Mouse (Mus musculus): ENCODE measurements around the gene Zfp750.

Gene Zfp750

DNA sequence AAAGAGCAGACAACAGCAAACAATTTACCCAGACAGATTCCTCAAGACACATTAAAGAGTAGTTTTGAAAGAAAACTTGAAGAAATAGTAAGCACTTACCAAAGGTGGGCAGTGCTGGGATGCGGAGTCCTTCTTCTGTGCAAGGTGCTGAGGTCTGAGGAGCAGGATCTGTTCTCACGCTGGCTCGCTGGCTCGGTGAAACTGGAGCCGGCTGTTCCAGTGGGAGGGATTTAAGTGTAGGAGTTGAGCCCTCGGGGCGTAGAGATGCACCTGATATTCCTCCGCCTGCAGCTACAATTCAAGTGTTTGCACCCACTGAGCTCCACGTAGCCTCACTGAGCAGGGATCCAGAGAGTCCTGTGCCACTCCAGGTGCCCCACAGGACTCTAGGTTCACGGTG is at the start of gene Zfp750:
Gene Zfp750, minus strand, starts transcription at position 203 of the 400 bp plus-strand sequence.
- DNase-seq (ENCODE audit: low read depth, low spot score) = peak; percentile 85

DNA sequence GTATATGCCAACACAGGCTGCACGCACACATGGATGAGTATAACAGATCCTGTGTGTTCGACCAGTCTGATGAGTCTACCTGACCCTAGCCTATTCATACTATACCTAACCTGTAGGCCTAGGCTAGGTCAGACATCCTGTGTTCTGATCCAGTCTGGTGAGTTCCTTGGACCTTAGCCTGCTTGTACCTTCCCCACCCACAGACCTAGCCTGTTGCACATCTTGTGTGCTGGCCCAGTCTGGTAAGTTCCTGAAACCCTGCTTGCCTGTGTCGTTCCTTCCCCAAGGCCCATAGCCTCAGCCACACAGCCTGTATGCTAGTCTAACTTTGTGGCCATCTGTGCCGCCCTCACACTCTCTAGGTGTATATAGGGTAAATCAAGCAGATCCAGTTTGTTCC is 45.1 kb upstream of the Zfp750 start:
- DNase-seq (ENCODE audit: low read depth, low spot score) = no peak

DNA sequence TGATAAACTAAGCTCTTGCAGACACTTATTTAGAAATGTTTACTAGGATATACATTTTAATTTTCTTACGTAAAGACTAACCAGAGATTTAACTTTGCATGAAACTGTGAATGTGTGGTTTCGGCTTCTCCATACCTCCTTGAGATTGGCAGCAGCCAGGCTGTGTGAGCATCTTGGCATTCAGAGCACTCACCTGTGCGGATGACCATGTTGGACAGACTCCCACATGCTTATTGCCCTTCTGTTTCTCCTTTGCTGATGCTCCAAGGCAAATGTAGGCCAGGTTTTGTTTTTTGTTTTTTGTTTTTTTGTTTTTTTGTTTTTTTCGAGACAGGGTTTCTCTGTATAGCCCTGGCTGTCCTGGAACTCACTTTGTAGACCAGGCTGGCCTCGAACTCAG is 44.2 kb upstream of the Zfp750 start:
- no peak for DNase-seq (ENCODE audit: low read depth, low spot score)

DNA sequence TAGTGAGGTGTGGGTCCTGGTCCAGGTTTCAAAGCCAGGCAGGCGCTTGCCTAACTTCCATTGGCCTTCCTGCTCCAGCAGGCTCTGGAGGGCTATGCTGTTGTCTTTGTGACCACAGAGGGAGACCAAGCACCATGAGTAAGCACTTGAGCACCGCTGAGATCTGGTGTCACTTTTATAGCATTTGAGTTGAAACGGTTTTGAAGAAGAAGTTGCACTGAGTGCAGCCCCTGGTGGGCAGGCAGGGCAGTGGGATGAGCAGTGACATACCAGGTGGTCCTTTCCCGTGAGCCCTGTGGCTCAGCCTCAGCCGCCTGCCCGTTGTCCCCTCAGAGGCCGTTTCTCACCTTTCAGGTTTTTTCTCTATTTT is 41.1 kb upstream of the Zfp750 start:
- DNase-seq (ENCODE audit: low read depth, low spot score) = peak; percentile 11

DNA sequence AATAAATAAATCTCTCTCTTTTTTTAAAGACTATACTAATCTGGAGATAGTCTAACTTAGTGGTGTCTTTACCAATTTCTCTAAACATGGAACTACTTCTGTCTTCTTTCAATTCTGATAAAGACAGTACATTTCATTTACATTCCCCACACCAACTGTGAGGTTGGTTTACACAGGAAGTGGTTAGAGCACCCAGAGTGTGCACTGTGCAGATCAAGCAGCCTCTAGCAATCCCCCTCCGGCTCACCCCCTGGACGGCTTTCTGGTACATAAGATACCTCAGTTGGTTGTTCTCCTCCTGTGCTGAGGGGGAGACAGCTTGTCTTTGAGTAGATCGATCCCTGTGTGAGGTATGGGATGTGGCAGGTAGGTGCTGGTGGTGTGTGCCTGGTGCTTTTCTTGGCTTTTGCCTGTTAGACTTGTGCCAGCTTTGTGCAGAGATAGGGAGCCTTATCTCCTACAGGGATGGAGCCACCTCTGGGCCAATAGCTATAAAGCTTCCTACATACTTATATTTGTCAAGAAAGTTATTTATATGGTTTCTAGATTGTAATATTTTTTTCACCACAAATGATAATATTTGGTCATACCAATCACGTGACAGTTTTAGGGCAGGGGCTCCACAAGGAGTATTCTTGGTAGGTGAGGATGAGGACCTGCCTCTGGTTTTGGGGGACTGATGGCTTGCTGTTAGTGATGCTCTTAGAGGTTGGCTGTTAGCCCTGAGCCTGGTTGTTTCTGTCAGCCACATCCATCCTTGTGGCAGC is 40.6 kb upstream of the Zfp750 start:
- no peak for DNase-seq (ENCODE audit: low read depth, low spot score)

DNA sequence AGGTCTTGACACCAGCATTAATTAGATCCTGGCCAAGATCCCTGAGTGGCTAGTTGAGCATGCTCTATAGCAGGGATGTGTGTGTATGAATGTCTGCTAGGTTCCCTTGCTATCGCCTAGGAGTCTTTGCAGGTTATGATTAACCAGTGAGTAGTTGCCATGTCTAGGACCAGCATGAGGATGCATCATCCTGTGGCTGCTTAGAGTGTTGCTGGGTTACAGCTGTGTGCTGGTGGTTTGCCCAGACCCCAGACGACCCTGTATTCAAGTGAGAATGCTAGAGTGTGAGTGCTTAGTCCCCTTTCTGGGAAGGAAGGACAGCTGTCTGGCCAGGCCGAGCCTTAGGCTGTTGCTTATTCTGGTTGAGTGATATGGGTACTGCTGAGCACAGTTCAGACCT is 39.4 kb upstream of the Zfp750 start:
- DNase-seq (ENCODE audit: low read depth, low spot score) = no peak

DNA sequence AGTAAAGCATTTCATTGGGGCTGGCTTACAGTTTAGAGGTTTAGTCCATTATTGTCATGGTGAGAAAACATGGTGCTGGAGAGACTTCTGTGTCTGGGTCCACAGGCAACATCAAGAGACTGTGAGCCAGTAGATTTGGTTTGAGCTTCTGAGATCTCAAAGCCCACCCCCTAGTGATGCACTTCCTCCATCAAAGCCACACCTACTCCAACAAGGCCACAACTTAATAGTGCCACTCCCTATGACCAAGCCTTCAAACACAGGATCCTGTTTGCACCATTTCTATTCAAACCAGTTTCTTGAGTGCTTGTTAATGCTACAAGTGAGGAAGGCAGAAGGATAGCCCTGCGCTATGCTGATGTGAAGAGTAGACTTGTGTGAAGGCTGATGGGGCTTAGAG is 38.8 kb upstream of the Zfp750 start:
- DNase-seq (ENCODE audit: low read depth, low spot score) = peak; percentile 52

DNA sequence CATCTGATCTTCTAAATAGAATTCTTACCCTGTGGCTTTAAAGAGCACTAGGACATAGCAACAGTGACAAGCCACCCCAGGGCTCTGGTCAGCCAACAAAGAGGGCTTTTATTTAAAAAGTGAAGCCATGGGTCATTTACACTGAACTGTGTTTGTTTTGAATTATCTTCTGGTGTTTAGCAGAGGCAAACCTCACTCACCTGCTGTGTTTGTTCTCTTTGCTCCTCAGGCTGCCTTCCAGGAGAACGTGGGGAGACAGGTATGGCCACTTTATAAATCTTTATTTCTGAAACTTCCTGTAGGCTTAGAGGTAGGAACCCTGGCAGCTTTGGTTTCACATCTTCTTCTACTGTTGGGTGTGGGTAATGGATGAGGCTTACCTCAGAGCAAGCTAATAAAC is 37.6 kb upstream of the Zfp750 start:
- no peak for DNase-seq (ENCODE audit: low read depth, low spot score)

DNA sequence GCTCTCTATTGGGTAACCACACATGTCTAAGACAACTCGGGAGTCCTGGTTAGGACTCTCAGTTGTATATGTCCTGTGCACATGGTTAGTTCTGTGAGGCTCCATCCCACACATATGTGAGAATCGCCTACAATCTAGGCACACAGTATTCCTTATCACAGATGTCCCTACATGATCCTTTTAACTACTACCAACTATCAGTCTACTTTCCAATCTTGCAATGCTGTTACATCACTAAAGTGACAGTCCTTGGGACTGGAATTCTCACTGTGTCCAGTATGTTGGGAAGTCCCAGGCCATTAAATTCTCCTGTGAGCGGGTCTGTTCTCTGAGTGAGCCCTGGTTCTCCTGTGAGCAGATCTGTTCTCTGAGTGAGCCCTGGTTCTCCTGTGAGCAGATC is 34.3 kb upstream of the Zfp750 start:
- DNase-seq (ENCODE audit: low read depth, low spot score) = no peak

DNA sequence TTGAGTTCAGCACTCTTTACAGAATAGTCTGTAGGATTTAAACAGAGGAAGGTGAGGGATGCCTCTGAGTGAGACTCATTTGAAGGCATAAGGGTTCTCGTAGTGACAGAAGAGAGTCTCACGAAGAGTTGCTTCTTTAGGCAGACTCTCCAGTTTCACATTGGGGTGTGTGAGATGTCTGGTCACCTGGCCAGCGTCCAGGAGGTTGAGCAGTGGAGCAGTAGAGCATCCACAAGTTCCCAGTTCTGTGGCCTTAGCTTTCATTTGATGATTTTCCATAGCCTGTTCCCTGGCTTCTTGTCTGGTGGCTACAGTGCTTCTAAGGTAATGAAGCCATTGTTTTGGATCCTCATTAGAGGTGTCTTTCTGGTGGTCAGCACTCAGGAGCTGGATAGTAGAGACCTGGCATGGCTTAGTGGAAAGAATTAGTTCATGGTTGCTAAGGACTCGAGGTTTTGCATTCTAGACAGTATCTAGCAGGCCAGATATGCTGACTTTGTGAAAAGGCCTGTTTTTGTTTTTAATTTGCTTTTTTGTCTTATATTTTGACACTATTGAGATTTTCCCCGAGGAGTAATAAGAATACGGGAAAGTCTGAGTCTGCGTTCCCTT is 33.8 kb upstream of the Zfp750 start:
- DNase-seq (ENCODE audit: low read depth, low spot score) = no peak

DNA sequence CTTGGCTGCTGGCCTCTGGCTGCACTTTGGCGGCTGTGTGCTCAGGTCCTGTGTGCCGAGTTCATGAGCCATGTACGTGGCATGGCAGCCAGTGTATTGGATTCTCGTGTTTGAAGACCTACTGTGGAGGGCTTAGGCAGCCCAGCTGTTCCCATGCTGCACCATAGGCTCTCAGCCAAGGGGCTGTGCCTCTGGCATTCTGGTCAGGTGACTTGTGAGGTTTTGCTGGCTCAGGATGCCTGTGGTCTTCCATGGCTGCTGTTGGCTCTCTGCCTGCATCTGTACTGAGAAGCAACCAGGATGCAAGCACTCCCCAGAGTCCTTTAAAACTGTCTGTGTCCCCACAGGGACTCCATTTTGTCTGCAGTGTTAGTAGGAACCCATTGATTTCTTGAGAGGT is 33.0 kb upstream of the Zfp750 start:
- DNase-seq (ENCODE audit: low read depth, low spot score) = no peak

DNA sequence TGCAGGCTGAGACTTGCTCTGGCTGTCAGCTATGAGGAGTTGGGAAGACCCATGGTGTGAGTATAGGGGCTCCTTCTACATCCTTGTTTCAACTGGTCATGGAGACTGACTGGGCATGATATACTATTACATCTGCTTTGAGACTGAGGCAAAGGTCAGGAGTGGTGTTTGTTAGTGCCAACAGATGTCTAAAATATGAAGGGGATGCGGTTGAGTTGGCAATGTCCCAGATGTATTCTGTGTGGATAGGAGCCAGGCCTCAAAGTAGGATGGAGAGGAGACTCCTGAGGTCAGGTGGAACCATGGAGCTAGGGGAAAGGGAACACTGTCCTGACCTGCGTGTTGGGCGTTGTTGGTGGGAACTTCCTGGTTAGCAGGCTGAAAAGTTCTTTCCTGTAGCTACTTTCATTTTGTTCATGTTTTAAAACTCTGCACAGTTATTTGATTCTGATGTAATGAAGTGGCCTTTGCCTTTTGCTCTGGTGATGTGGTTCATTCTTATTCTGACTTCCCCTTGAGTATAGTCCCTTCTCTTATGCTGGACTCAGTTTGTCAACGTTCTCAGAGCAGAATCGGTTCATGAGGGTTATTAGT is 32.2 kb upstream of the Zfp750 start:
- no peak for DNase-seq (ENCODE audit: low read depth, low spot score)

DNA sequence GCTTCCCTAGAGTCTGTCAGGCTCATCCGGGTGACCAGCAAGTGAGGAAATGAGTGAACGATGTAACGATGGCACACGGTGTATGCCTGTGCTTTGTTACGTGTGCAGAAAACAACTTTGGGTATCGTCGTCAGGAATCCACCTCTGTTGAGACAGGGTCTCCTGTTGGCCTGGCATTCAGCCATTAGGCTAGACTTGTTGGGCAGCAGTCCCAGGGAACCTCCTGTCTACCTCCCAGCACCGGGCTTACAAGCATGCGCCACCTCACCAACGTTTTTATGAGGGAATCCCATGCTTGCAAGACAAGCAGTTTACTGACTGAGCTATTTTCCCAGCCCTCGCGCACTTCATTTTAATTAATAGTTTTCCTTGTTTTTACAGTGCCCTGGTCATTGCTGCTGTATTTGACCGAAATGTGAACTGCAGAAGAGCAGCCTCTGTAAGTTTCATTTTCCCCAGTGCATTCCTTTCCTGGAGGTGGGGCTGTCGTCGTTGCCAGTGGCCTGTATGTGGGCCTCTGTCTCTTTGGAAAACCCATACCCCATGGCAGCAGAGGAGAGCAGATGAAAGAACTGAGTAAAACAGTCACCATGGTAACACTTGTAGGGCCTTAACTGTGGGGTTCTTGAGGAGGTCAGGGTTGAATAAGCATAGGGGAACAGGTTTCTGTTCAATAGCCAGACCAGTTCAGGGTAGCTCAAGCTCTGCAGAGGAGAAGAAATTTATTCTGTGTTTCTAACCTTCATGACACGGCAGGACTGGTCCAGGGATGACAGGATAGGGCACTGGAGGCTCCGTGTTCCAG is 30.9 kb upstream of the Zfp750 start:
- DNase-seq (ENCODE audit: low read depth, low spot score) = no peak

DNA sequence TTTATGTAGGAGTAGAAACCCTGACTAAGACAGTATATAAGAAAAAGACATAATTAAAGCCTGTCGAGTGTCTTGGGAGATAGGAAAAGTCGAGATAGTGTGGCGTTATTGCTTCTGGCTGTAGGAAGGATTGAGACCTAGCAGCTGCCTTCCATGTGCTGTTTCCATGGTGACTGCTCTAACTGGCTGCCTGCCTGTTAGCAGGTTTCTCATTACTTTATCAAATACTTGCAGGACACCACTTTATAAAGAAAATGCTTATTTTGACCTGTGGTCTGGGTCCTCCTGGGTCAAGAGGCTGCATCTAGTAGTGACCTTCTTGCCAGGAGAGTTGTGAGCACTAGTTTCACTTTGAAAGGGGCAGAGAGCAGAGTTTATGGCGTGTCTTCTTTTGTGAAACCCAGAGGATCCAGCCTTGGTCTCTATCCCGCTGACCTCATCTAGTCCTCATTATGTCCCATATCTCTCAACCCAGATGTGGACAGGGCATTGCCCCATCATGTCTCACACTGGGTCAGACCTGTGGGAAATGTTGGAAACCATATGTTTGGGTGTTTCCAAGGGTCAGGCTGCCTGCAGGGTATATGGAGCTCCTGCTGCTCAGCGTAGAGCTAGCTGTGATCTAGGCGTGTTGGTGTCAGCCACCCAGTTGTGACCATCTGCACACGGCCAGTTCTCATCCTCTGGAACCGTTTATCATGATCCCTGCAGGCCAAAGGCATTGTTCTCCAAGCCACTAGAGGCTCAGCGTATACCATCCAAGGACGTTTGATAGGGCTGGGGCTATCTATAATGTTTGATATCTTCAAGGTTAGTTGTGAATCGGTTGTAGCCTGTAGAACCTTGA is 30.1 kb upstream of the Zfp750 start:
- no peak for DNase-seq (ENCODE audit: low read depth, low spot score)

DNA sequence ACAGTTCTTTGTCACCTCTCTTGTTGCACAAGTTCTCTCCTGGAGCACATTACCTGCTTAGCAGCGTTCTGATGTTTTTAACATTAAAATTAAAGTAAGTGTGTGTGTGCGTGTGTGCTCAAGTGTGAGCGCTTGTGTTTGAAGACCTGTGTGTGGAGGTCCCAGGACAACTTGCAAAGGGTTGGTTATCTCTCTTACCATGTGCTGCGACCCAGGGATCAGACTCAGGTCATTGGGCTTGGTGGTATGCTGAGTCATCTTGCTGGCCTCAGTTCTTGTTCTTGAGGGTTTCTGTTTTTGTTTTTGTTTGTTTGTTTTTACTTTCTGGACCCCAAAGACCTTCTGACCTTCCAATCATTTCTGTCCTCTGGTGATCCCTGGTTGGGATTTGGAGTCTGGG is 28.8 kb upstream of the Zfp750 start:
- DNase-seq (ENCODE audit: low read depth, low spot score) = no peak

DNA sequence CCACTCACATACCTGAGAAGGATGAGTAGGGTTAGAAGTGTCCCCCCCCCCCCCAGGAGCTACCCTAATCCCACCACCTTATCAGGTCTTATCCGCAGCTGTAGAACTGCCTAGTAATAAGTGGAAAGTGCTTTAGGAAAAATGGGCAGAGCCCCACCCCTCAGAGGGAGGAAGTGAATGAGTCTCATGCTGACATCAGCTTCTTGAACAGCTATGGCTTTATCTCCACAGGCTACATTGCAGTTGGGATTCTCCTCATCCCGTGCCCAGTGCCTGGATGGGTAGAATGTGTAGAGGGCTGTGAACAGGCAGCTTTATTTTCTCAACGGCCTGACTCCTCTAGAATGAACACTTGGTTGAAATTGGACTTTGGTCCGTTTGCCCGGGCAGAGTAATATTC is 28.1 kb upstream of the Zfp750 start:
- DNase-seq (ENCODE audit: low read depth, low spot score) = no peak

DNA sequence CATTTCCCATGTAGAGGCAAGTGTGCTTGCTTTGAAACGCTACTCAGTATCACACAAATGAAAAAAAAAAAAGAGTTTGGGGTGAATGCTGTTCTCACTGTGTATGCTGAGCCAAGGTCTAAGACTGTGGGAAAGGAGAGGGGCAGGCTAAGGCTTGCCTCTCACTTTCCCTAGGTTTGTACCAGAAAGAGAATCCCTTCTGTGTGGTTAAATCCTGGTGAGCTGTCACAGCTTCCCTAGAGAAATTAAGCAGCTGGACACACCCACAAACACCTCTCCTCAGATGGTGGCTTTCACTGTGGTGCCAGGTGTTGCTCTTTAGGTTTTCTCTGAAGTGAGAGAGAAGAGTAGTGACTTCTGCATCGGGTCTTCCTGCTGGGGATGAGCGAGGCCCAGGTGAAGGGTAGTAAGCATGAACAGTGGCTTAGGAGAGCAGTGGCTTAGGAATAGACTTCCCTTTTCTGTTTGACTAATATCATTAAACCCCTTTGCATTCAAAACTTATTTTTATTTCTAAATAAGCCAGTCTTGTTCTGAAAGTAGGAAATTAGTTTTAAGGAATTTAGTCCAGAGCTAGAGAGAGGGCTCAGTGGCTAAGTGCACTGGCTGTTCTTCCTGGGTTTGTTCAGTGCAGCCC is 26.4 kb upstream of the Zfp750 start:
- DNase-seq (ENCODE audit: low read depth, low spot score) = no peak

DNA sequence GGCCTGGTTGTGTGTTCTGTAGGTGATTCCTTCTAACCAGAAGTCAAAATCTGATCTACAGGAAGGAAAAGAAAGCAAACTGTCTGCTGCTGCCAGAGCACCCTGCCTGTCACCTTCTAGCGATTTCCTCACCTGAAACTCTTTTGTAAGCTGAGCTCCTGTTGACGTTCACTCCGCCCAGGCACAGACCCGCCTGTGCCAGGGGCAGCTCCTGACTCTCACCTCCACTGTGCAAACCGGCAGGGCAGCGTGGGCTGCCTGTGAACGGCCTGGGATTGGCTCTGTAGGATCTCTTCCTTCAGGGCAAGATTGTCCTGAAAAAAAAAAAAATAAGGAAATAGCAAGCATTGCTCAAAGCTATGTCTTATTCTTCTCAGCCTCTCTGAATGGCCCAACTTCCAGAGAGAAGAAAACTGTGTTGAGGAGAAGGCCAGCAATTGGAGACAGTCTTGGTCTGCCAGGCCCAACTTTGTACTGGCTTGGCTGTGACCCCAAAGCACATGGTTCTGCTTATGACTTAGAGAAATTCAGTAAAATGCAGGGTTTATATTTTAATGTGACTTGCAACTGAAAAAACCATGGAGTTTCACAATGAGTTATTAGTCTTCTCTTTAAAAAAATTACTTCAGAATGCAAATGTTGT is 25.7 kb upstream of the Zfp750 start:
- DNase-seq (ENCODE audit: low read depth, low spot score) = no peak

DNA sequence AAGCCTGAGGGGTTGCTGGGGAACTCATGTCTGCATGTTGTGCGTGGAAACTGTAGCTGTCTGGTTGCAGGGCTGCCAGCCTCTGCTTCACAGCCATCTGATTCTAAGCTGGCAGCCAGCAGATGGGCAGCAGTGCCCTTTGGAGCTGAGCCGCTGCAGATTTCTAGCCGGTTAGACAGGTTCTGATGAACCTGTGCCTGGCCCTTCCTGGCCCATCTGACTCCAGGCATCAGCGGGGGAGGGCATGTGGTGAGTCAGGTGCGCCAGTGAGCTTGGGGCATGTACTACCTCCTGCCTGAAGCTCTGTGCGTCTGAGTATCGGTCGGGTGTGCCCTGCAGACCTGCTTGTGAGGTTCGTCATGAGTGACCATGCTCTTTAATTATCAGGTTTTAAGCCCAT is 24.8 kb upstream of the Zfp750 start:
- no peak for DNase-seq (ENCODE audit: low read depth, low spot score)

DNA sequence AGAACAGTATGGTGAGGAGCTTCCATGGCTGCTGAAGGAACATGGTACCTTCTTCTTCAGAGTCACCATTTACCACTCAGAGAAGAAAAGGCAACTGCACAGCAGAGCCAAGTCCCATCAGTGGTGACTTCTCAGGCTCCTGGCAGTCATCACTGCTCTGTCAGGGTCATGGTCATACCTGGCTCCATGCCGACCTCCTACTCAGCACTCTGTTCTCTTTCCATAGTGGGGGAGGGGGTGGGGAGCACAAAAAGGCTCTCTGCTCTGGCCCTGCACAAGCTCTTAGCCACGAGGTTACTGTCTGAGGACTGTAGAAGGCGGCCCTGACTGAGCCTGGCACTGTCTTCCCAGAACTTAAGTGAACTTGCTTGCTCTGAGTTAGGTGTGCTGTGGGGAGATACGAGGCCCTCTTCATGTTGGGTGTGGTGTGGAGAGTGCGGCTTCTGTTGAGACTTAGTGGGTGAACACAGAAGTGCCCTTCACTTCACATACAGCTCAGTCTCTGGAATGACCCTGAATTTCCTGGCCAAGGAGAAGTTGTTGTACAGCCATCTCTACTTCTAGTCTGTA is 24.2 kb upstream of the Zfp750 start:
- no peak for DNase-seq (ENCODE audit: low read depth, low spot score)
